Mouse (Mus musculus) mature B cell (primary cell): ENCODE measurements around the gene Olfr488.
"Not testable (repeated sequence)": the region's sequence is repeated elsewhere in the genome, so short reads cannot be mapped to it uniquely, and the experiment has no call there.

Experiments used
- in situ Hi-C: fragments of 300-500 bp; cut with MboI; formaldehyde crosslinking; loops from 2 replicates; pipeline ENCODE4 v1.14.3; 2019

Olfr488 gene

DNA sequence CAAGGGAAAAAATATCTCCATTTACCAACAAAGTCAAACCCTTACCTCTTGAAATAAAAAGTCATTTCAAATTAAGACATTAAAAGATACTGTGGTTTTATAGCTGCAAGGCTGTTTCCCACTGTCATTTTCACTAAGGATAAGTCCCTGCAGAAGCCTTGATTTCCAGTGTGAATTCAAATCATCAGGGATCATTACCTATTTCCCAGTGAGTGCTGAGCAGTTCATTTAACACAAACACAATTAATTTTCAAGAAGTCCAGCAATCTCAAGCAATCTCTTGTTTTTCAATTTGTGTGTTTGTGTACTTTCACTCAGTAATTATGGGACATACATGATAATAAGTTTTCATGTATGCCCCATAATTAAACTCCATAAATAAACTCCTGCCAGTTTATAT, at the start of gene Olfr488:
Olfr488 (minus strand) TSS at position 101 of the 400 bp plus-strand sequence.
- in situ Hi-C loops: no loop called here

DNA sequence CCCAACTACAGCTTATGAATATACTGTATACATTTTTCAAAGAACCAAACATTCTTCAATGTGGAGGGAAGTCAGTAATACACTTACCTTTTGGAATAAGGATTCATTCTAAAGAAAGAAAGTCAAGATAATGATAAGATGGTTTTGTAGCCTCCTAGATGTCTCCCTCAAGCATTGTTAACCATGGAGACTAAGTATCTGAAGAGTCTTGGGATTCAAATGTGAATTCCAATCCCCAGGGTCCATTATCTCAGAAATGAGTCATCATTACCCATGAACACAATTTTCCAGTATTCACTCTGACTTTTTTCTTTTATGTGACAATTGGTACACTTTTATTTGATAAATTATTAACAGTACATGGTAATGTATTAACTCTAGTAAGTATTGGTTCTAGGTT, 30.7 kb upstream of the Olfr488 start, which contains the start of gene Olfr490:
Olfr490 (minus strand) TSS at position 101 of the 400 bp plus-strand sequence.
- in situ Hi-C loops: no loop called here

DNA sequence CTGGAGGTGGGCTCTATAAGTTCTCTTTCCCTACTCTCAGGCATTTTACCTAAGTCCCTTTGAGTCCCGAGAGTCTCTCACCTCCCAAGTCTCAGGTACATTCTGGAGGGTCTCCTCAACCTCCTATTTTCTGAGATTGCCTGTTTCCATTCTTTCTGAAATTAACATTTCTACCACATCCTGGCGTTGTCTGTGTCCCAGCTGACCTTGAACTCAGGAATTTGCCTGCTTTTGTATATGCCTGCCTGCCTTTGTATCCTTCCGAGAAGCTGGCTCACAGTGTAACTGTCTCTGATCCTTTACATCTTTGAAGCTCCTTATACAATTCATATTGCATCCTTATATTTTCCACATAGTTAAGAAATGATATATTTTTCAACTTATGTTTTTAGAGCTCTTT, 24.6 kb downstream of the Olfr488 start:
- in situ Hi-C loops: no loop called here

DNA sequence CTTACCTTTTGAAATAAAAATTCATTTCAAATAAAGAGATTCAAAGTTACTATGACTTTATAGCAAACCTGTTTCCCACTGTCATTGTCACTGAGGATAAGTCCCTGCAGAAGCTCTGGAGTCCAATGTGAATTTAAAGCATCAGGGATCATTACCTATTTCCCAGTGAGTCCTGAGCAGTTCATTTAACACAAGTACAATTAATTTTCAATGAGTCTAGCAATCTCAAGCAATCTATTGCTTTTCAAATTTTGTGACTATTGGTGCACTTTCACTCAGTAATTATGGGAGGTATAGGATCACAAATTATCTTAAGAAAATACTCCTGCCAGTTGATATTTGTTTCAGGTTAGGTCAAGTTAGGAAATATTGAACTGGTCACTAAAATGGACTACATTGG, 43.6 kb downstream of the Olfr488 start, which contains the start of gene Olfr487:
Olfr487 (minus strand) TSS at position 101 of the 400 bp plus-strand sequence.
- in situ Hi-C loops: not testable (repeated sequence)
